In the genomic region with DNA sequence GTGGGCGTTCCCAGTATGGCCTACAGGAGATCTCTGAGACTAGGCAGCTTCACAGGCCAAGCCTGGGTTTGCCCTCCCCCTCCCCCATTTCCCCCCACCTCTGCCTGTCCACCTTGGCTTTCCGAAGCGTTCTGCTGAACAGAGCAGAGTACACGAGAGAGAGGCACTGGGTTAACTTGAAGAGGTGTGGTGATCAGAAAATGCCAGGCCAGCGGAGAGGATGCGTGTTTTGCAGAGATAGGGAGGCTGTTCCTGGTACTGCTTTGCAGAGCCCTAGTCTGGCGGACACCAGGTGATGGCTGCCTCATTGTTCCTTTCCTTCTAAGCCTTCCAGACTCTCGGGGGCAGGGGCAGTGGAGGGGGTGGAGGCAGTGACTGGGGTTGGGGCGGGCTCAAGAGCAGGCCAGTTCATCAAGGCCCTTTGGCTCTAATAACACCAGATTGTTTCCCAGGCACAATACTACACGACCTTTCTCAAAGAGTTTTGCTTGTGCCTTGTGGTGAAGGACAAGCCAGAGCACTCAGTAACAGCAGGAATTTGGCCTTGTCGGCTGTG, we compare ENCODE assay signal across 12 mouse cellular contexts. TPM values are rescaled to one million over a fixed set of nuclear protein-coding genes. Genes with fewer than 3 reads are reported as not detected.
DNase-seq lines count a peak whose midpoint lies in the region; ATAC-seq and TF ChIP-seq lines count a peak whose summit lies in the region.
"Had no signal": no experiment of that assay in that cellular context is flagged by ENCODE, and none has a peak within 500 bp of the region (broad histone marks: within the 10 kb centered on the region; RNA-seq: fewer than 3 reads in every experiment).

No protein-coding gene starts in this region.

- peaks cover 13% of the 10 kb centered on the region for H3K4me1 ChIP-seq in heart, embryonic 10.5 days
- H3K4me1 ChIP-seq in ES-Bruce4 (ENCODE audit: control insufficient read depth, insufficient read depth, low read length): no peaks in the 10 kb centered on the region
- H3K4me1 ChIP-seq in liver, embryonic 15.5 days (replicated peaks): peaks cover 77% of the 10 kb centered on the region

- H3K27me3 ChIP-seq in heart, embryonic 10.5 days (ENCODE audit: insufficient read depth, poor library complexity, severe bottlenecking): no peaks in the 10 kb centered on the region
- no peaks in the 10 kb centered on the region for H3K27me3 ChIP-seq in ES-Bruce4 (ENCODE audit: control insufficient read depth, insufficient read depth, low read length, poor library complexity, severe bottlenecking)
- H3K27me3 ChIP-seq in liver, embryonic 15.5 days: no peaks in the 10 kb centered on the region
- H3K27me3 ChIP-seq: CH12.LX had no signal

- 46% methylated on average over 11 of the region's 11 CpGs for WGBS in heart, embryonic 10.5 days
- 14% methylated on average over 11 of the region's 11 CpGs for WGBS in liver, embryonic 15.5 days (ENCODE audit: insufficient replicate concordance)

- no peak for TF ChIP-seq EP300 in ES-Bruce4 (IDR thresholded peaks at IDR 0.05; ENCODE audit: insufficient read depth, low read depth, low read length)

- peak; percentile 96 for DNase-seq in heart, embryonic 10.5 days (ENCODE audit: low spot score)
- DNase-seq in heart, adult 9 months (ENCODE audit: low spot score in 2 of 2): no peak
- DNase-seq in c-Kit-positive CD71-positive TER-119-negative erythroid progenitor cells, embryonic 14.5 days (ENCODE audit: low read depth): peak; percentile 87
- no peak for DNase-seq in cerebellum, adult 9-11 months
- no peak for DNase-seq in testis, postnatal 10 days (ENCODE audit: low spot score)
- DNase-seq in urinary bladder, adult 2 months (ENCODE audit: low spot score): no peak
- DNase-seq: cerebellum, adult 11 months; forebrain, postnatal 0 days had no signal

- no peak for TF ChIP-seq POLR2A in ES-Bruce4 (IDR thresholded peaks at IDR 0.05; ENCODE audit: insufficient read depth, low read length)

- no peak for TF ChIP-seq CTCF in ES-Bruce4 (IDR thresholded peaks at IDR 0.05; ENCODE audit: low read depth, low read length)

- H3K27ac ChIP-seq in heart, embryonic 10.5 days: peak overlapping the region; percentile 77; the same call in 1 of the 2 replicates
- peak overlapping the region; percentile 77 for H3K27ac ChIP-seq in ES-Bruce4 (ENCODE audit: insufficient read depth, low read length)
- peak overlapping the region; percentile 99 for H3K27ac ChIP-seq in liver, embryonic 15.5 days (replicated peaks)
- H3K27ac ChIP-seq: hindbrain, embryonic 14.5 days had no signal

- peak overlapping the region; percentile 65 for H3K4me2 ChIP-seq in liver, embryonic 15.5 days
- H3K4me2 ChIP-seq: hindbrain, embryonic 14.5 days had no signal

- no peaks in the 10 kb centered on the region for H3K36me3 ChIP-seq in heart, embryonic 10.5 days
- no peaks in the 10 kb centered on the region for H3K36me3 ChIP-seq in ES-Bruce4 (ENCODE audit: control insufficient read depth, insufficient read depth, low read length, poor library complexity, severe bottlenecking)
- H3K36me3 ChIP-seq in liver, embryonic 15.5 days (replicated peaks): no peaks in the 10 kb centered on the region

- H3K4me3 ChIP-seq in heart, embryonic 10.5 days: no peak overlapping the region
- peak overlapping the region; percentile 68 for H3K4me3 ChIP-seq in ES-Bruce4 (ENCODE audit: low read depth, low read length)
- peak overlapping the region; percentile 45 for H3K4me3 ChIP-seq in liver, embryonic 15.5 days (replicated peaks)

- H3K9me3 ChIP-seq in heart, embryonic 10.5 days: no peaks in the 10 kb centered on the region
- no peaks in the 10 kb centered on the region for H3K9me3 ChIP-seq in ES-Bruce4 (replicated peaks; ENCODE audit: control insufficient read depth, insufficient read depth, low read length, poor library complexity, severe bottlenecking)
- H3K9me3 ChIP-seq in liver, embryonic 15.5 days (replicated peaks): no peaks in the 10 kb centered on the region

- ATAC-seq in liver, embryonic 15.5 days (ENCODE audit: insufficient read depth): peak; percentile 91
- ATAC-seq: forebrain, postnatal 0 days had no signal

- peak overlapping the region; percentile 33 for H3K9ac ChIP-seq in ES-Bruce4 (ENCODE audit: low read depth, poor library complexity, severe bottlenecking)
- peak overlapping the region; percentile 71 for H3K9ac ChIP-seq in liver, embryonic 15.5 days
- H3K9ac ChIP-seq: forebrain, postnatal 0 days; hindbrain, embryonic 14.5 days had no signal

RNA-seq across cellular contexts. Expression of gene Slc20a1, which starts 27.8 kb away (rescaled TPM):
- polyA plus RNA-seq in heart, embryonic 10.5 days (2016; fragmentation: Nextera tagmentation; extraction: Ambion mirVana): 41.6 and 41.8 TPM in 2 replicates
- 224 and 225 TPM in 2 replicates for polyA plus RNA-seq in ES-Bruce4 (2011; ENCODE audit: insufficient read depth, insufficient read length, low read depth, missing spikeins)
- polyA plus RNA-seq in liver, embryonic 15.5 days (2015; fragmentation: Nextera tagmentation; extraction: Ambion mirVana): 42.8 and 48.3 TPM in 2 replicates
- polyA plus RNA-seq in urinary bladder, adult 2 months (2012; rRNA removed): 26.0 and 34.4 TPM in 2 replicates

Comparison
In these comparisons a context has a peak if more than half of its experiments do, and no peak if none do; other contexts are left out.
1. DNase-seq: peak in heart, embryonic 10.5 days (single experiment) and c-Kit-positive CD71-positive TER-119-negative erythroid progenitor cells, embryonic 14.5 days (single experiment); none in heart, adult 9 months (0 of 2), cerebellum, adult 9-11 months (single experiment), testis, postnatal 10 days (single experiment) and urinary bladder, adult 2 months (single experiment).
2. Peak in every context shown above with its lines, with median percentiles within 50 percentile points of each other: H3K27ac ChIP-seq.